Mouse (Mus musculus) heart, adult 2 months (tissue): ENCODE measurements around the gene Lrrc46.

ENCODE experiments used
- CTCF ChIP-seq: fragments of 200-600 bp; IDR thresholded peaks from 2 replicates; pipeline ENCODE4 v1.8.1; 2022; ENCODE audit warnings: antibody characterized with exemption, mild to moderate bottlenecking, moderate library complexity
- EP300 ChIP-seq: fragments of 200-500 bp; IDR thresholded peaks from 2 replicates; pipeline ENCODE4 v1.6.1; 2011; ENCODE audit warnings: low read depth, low read length, control low read depth; ENCODE audit not compliant: insufficient read depth
- POLR2A ChIP-seq: fragments of 200-500 bp; IDR thresholded peaks from 2 replicates; pipeline ENCODE4 v1.6.1; 2011; ENCODE audit warnings: mild to moderate bottlenecking, low read depth, low read length, control low read depth; ENCODE audit not compliant: insufficient read depth

DNA sequence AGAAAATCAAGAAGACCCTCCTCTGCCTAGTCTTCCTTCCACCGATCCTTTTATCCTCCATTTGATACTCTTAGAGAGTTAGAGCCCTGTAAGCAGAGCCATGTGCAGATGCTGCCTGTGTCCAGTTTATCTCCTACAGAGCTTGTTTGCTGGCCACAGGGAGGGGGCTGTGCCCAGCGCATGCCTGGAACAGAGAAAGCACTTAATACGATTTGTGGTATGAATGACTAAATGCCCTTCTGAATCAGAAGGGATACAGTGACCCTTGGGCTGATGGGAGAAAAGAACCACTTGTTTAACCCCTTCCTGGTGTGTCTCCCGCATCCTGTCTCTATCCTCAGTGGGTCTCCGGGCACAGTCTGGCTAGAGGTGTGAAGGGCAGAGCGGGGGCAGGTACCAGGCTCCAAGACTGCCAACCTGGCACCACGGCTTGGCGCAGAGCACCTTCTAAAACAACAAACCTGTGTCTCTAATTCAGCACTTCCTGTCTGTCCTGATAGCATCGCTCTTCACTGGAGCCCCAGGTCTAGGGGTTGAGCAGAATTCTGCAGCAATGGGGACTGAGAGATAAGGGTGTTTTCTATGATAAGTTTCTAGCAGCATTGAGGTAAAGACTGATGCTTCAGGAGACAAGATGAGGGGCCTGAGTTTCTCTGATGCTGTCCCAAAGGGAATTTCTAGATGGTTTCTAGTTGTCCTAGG lies 34.0 kb downstream of the Lrrc46 start:
- TF ChIP-seq CTCF = no peak
- TF ChIP-seq EP300 = no peak
- no peak for TF ChIP-seq POLR2A
